Mouse (Mus musculus) C2C12 (cell line): ENCODE data around the gene Rufy3.

Experiments
- CTCF ChIP-seq: IDR thresholded peaks from one replicate; pipeline ENCODE4 v1.5.1; 2011; ENCODE audit not compliant: control insufficient read depth, insufficient read depth, insufficient read length
- MYOD1 ChIP-seq: IDR thresholded peaks from one replicate; pipeline ENCODE4 v1.6.1; 2011; ENCODE audit warnings: low read depth; ENCODE audit not compliant: control insufficient read depth, insufficient read length
- MYOG ChIP-seq: IDR thresholded peaks from one replicate; pipeline ENCODE4 v1.6.1; 2011; ENCODE audit not compliant: control insufficient read depth, insufficient read length; ENCODE audit errors: extremely low read depth

DNA sequence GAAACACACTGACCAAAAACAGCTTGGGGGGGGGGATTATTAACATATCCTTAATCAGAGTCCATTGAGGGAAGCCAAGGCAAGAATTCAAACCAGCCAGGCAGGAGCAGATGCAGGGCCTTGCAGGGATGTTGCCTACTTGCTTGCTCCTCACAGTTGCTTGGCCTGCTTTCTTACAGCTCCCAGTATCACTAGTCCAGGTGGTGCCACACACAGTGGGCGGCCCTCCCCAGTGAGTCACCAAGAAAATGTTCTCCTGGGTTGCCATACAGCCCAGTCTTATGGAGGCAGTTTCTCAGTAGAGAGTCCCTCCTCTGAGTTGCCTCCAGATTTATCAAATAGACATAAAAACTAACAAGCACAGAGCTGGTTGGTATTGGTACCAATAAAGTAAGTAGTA lies 49.3 kb downstream of the Rufy3 start:
- TF ChIP-seq MYOD1 (no peak), CTCF (no peak), MYOG (no peak)
